Mouse (Mus musculus): ENCODE measurements around the gene Pde3b. TPM values are rescaled to one million over a fixed set of nuclear protein-coding genes. Genes with fewer than 3 reads are reported as not detected.
"Not testable (repeated sequence)": the region's sequence is repeated elsewhere in the genome, so short reads cannot be mapped to it uniquely, and the experiment has no call there.

The Pde3b gene
- total RNA-seq, 1 experiment from 2014 or later: 58.9 TPM

DNA sequence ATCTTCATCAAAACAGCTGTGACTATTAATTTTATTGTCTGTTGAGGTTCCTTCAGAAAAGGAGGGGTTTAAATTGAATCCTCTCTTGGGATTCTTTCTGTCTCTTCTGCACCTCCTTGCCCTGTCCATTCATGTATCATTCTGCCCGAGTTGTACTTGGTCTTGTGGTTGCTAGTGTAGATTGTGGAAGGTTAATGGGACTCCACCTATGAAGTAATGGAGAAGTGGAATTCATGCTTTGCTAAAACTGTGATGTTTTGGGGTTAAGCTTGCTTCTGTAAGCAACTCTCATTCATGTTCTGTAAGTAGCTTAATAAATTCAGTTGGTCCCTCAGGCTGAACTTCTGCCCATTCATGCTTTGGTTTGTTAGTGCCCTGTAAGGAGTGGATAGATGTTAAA, 59.8 kb downstream of the Pde3b start:
- ATAC-seq (replicated peaks; ENCODE audit: insufficient number of reproducible peaks, low FRiP score, low TSS enrichment, poor library complexity, severe bottlenecking): peak; percentile 70

DNA sequence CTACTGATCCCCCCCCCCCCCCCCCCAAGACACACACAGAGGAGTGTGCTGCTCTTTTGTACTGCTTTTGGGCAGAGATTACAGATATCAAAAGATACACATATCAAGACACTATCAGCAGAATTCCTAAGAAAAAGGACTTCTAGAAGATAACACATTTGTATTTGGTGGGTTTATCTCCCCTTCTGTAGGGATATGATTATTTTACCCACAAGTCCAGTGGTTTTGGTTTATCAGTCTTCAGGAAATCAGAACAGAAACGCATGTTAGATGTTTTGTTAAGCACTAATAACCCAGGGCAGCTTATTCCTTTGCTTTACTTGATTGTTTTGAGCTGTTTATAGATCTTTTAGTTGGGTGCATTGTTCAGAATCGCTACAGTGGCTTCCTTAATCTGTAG, 62.8 kb downstream of the Pde3b start:
- no peak for ATAC-seq (replicated peaks; ENCODE audit: insufficient number of reproducible peaks, low FRiP score, low TSS enrichment, poor library complexity, severe bottlenecking)

DNA sequence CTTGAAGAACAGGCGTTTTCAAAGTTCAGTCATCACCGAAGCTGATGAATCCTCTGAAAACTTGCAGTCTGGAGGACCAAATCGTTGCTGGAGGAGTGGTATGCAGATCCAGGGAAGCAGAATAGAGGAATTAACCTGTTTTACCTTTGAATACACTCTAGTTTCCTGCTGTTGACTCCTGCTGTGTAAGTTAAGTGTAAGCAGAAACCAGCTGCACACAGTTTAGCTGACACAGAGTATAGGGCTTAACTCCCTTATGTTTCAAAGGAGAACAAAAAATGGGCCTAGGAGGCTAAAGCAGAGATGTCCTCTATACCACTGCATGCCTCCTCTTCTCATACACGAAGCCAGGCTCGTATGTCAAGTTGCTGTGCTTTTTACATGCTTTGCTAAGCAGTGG, 63.8 kb downstream of the Pde3b start:
- ATAC-seq (replicated peaks; ENCODE audit: insufficient number of reproducible peaks, low FRiP score, low TSS enrichment, poor library complexity, severe bottlenecking): no peak

DNA sequence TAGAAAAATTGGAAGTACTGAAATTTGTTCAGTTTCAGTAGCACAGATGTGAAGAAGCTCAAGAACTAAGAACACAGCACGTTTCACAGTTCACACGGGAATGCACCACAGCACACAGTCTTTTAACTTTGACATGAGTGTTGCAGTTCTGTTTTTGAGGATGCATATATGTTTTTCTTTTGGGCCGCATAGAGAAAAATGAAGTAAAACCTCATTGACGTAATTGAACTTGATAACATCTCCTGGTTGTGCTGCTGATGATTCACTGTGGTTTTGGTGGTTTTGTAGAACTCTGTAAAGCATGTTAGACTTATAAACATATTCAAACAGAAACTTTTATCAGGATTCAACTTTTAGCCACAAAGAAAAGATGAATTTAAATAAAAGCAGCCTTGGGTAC, 64.7 kb downstream of the Pde3b start:
- ATAC-seq (replicated peaks; ENCODE audit: insufficient number of reproducible peaks, low FRiP score, low TSS enrichment, poor library complexity, severe bottlenecking): peak; percentile 94

DNA sequence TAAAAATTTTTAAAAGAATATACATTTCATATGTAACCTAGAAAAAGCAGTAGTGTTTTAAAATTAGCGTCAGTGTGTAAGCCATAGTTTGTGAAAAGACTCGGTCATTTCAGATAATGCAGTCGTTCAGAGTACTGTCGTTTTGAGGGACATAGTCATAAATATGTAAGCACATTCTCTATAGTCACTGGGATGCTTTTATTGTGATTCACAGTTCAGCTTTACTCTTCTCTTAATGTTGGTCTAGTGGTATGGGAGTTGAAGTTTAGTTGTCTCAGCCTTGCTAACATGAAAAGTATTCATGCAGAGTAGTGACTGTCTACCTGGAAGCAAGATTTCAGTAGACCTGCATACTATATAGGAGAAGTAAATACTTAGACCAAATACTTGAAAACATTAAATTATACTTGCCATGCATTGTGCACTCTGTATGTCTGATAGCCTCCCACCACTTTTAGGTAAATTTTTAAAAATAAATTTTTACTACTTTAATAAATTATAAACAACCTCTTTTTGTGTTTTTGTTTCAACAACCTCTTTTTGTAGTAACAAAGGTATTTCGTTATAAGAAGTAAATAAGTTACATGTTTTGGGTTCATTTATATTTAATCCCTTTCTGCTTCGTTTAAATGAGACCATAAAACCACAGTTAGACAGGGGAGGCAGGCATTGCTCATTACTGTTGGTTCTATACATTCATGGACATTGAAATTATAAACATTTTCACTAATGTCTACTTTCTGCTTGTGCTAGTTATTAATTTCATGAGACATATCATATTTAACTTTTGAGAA, 65.3 kb downstream of the Pde3b start:
- 0 out of 2 replicates have a peak, but pooled peaks have one; percentile 34 for ATAC-seq (replicated peaks; ENCODE audit: insufficient number of reproducible peaks, low FRiP score, low TSS enrichment, poor library complexity, severe bottlenecking)

DNA sequence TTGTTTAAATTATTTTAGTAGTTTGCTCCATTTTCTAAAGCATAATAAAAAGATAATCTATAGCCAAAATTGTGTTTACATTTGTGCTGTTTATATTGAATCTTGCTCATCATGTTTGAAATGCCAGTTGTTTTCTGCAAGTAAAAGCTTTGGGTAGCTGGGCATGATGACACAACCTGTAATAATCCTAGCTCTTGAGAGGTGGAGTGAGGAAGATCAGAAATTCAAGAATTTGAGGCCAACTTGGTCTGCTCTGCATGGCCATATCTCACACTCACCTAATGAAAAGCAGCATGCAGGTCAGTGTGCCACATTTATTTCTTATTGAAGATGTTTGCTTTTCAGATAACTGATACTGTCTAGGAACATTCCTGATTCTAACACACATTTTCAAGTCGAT, 65.9 kb downstream of the Pde3b start:
- ATAC-seq (replicated peaks; ENCODE audit: insufficient number of reproducible peaks, low FRiP score, low TSS enrichment, poor library complexity, severe bottlenecking): no peak

DNA sequence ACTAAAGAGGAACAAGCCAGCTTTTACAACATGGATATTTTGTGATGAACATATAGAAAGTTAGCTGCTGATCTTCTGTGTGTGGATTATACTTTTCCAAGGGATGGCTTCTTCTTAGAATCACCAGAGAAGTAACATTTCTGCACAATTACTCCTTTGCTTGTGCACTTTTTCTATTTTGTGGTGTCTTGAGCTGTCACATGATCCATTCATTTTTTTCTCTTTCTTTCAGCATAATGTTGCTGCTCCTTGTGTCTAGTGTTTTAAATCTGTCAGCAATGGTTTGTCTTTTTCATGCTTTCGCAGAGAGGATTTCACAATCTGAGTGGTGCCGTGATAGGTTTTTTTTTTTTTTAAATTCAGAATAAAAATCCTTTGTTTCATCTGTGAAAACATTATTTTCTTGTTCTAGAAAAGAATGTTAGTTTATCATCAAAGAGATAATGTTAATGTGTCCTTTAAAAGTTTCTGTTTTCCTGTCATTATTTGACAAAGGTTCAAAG, 66.4 kb downstream of the Pde3b start:
- ATAC-seq (replicated peaks; ENCODE audit: insufficient number of reproducible peaks, low FRiP score, low TSS enrichment, poor library complexity, severe bottlenecking): no peak

DNA sequence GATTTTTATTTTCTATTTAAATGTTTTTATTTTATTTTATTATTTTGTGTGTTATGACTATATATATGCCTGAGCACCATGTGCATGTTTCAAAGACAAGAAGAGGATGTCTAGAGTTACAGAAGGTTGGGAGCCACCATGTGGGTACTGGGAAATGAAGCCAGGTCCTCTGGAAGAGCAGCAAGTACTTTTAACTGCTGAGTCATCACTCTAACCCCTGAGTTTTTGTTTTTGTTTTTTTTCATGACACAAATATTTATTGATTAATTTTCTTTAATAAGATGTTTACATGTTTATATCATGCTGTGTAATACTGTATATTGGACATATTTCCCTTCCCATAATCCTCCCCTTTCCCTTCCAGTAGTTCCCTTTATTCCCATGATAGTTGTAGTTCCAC, 77.5 kb downstream of the Pde3b start:
- ATAC-seq (replicated peaks; ENCODE audit: insufficient number of reproducible peaks, low FRiP score, low TSS enrichment, poor library complexity, severe bottlenecking): no peak

DNA sequence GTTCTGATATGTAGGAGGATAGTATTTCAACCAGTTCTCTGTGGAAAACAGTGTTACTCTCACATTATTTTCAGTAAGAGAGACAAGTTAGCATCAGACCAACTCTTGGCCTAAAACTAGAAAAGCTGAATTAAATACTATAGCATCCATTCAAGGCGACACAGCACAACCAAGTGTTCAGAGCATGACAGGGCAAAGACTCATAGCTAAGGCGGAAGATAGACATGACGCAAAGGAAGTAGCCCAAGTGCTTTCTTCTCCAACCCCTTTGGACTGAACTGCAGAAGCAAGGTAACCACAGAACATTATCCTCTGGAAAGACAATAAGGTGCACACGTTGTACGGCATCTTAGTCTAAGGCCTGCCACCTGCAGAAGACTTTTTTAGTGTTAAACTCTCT, 79.0 kb downstream of the Pde3b start:
- ATAC-seq (replicated peaks; ENCODE audit: insufficient number of reproducible peaks, low FRiP score, low TSS enrichment, poor library complexity, severe bottlenecking): peak; percentile 86

DNA sequence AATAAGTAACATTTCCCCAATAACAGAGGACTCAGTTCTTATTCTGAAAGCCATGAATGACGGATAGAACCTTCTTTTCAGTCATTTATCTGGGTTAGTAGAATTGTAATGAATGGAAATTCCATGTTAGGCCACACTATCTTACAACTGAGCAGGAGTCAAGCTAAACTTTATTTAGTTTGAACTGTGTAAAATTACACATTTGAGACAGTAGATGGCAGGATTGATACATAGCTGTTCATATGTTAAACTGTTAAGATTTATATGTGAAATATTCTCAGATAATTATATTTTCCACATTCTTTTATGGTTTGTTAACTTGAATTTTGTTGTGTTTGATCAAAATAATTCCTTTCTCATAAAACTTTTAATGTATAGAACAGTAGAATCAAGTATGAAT, 84.2 kb downstream of the Pde3b start:
- no peak for ATAC-seq (replicated peaks; ENCODE audit: insufficient number of reproducible peaks, low FRiP score, low TSS enrichment, poor library complexity, severe bottlenecking)

DNA sequence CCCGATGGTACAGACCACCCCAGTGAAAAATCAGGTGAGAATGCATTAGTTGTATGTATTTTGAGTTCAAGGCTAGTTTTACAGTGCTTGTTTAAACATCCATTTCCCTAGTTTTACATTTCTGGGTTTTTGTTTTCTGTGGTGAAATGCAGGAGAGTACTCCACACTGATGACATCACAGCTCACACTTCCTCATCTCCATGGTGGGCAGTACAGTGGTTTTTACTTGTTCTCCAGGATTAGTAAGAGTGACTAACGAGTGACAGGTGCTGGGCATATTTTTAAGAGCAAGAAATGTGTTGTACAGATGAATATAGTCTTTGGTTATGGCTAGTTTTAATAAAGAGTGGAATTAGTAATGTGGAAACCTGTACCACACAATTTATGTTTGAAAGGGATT, 93.8 kb downstream of the Pde3b start:
- ATAC-seq (replicated peaks; ENCODE audit: insufficient number of reproducible peaks, low FRiP score, low TSS enrichment, poor library complexity, severe bottlenecking): no peak

DNA sequence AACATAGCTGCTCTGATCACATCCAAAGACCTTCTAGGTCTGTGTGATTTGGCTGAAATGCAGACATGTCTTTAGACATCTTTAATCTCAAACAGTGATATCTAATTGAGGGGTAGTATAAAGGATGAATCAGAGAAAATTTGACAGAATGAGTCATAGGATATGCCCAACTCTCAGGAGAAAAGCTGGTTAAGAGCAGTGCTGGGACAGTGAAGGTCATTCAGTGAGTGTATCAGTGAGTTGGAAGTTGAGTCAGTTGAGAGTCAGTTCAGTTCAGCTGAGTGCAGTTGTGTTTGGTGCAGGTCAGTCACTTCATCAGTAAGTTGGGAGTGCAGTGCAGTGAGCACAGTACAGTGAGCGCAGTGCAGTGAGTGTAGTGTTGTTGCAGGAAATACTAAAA, 105.0 kb downstream of the Pde3b start:
- ATAC-seq (replicated peaks; ENCODE audit: insufficient number of reproducible peaks, low FRiP score, low TSS enrichment, poor library complexity, severe bottlenecking): no peak

DNA sequence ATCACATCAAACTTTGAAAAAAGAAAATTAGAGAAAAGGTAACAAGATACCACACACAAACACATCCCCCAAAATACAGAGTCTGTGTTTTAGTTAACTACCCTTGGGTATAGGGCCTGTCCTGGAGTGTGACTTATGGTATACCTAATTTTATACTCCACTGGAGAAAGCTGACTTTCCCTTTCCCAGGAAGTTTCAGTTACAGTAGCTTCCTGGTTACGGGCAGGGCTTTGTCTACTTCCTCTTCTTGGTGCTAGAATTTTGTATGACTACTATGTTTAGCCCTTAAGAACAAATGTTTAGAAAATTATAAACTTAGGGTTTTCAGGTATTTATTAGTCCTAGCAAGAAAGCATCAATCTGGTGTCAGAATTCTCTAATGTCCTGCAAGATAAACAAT, 111.2 kb downstream of the Pde3b start:
- no peak for ATAC-seq (replicated peaks; ENCODE audit: insufficient number of reproducible peaks, low FRiP score, low TSS enrichment, poor library complexity, severe bottlenecking)

DNA sequence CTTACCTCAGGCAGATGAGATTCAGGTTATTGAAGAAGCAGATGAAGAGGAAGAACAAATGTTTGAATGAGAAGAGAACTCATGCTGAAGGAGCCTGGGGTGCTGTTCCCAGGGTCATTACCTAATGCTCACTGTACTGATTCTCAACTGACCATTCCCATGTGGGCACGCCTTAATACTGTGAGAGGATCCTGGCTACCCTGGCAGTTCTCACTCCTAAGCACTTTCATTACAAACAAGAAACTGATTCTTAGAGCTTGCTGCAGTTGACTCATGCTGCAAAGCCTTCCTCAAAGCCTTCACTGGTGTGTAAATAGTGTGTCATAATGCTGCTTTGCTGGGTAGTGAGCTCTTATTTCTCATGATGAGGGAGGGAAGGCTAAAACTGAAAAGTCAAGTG, 121.1 kb downstream of the Pde3b start:
- ATAC-seq (replicated peaks; ENCODE audit: insufficient number of reproducible peaks, low FRiP score, low TSS enrichment, poor library complexity, severe bottlenecking): no peak

DNA sequence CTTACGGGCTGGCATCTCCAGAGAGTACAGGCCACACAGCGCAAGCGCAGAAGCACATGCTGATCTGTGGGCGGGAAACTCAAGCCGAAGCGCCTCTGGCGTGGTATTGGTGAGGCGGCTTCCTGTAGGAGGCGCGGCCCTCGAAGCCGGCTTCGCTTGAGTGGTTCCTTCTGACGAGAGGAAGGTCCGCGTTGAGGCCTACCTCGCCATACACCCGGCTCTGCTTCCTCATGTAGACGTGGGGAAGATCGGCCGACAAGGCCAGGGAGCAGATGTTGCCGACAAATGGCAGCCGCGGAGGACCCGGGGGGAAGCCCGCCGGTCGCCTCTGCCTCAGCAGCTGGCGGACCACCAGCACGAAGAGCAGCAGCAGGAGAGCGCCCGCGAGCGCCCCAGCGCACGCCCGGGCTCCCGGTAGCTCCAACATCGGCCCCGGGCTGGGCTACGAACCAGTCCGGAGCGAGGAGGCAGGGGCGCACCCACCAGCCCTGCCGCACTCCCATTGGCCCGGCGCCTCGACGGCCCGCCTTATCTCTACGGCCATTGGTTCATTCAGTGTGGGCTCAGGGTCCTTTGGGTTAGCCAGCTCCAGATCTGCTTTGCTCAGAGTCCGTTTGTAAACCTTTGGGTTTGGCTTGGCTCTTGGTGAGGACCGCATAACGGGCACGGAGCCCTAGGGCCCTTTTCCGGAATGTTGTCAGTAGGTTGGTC, 147.6 kb downstream of the Pde3b start, which contains the start of gene Cyp2r1:
Gene Cyp2r1, minus strand, starts transcription at position 442 of the 711 bp plus-strand sequence.
- ATAC-seq (replicated peaks; ENCODE audit: insufficient number of reproducible peaks, low FRiP score, low TSS enrichment, poor library complexity, severe bottlenecking): peak; percentile 99

DNA sequence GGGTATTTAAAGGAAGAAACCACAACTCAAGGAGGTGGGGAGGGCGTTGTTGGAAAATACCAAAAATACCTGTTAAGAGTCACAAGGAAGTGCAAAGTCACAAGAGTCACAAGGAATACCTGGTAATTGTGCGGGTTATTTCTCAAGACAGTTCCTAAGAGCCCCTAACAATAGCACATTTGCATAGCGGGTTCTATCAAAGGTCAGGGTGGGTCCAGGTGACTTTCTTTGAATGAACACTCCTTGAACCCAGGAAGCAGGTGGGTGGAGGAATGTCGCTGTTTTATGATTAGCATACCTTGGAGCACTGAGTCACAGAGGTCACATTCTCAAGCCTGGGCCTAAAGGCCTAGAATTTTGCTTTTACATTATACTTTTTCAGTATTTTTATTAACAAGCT, 158.8 kb downstream of the Pde3b start:
- ATAC-seq (replicated peaks; ENCODE audit: insufficient number of reproducible peaks, low FRiP score, low TSS enrichment, poor library complexity, severe bottlenecking): not testable (repeated sequence)

DNA sequence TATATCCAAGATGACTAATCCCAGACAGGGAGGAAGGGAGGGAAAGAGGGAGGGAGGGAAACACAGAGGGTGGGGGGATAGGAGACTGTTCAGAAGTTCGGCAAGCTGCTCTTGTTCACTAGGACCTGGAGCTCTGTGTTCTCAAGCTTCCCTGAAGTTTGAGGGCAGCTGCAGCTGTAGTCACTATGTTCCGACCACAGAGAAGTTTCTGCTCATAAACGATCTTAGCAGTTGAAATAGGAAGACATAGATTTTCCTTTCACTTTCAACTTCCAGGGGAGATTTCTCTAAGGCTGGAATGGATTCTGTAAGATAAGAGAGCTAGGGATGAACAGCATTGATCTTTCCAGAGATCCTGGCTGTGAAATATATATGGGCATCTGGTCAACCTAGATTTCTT, 161.8 kb downstream of the Pde3b start:
- ATAC-seq (replicated peaks; ENCODE audit: insufficient number of reproducible peaks, low FRiP score, low TSS enrichment, poor library complexity, severe bottlenecking): no peak; the same call in 1 of the 2 replicates

DNA sequence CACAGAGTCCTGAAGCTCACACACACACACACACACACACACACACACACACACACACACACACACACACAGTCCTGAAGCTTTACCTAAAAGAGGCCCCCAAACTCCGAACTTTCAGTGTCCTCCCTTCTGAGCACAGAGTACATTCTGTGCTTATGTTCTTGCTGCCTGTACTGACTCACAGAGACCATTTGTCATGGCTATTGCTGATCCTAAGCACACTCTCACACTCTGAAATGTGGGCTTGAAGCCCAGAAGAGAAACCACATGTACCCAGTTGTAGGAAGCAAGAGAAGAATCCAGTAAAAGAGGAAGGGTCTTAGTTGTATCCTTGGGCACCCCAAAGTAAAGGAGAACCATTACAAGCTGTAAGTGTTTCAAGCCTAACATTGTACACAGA, 162.6 kb downstream of the Pde3b start:
- ATAC-seq (replicated peaks; ENCODE audit: insufficient number of reproducible peaks, low FRiP score, low TSS enrichment, poor library complexity, severe bottlenecking): no peak

DNA sequence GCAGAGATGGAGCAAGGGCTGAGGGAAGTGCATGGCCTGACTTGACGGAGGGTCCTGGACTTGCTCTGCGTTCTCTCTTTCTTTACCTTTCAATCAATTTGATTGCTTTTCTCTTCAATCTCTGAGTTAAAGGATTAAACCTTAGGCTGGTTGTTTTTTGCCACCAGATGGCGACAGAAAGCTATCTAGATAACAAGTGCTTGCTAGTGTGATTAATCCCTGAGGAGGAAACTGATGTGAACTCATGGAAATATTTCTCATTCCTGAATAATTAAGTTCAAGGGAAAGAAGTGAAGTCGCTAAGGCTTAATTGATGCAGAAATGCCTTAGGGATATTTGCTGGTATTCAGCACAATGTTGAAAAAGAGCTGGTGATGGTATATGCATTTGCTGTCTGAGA, 165.3 kb downstream of the Pde3b start:
- ATAC-seq (replicated peaks; ENCODE audit: insufficient number of reproducible peaks, low FRiP score, low TSS enrichment, poor library complexity, severe bottlenecking): no peak

DNA sequence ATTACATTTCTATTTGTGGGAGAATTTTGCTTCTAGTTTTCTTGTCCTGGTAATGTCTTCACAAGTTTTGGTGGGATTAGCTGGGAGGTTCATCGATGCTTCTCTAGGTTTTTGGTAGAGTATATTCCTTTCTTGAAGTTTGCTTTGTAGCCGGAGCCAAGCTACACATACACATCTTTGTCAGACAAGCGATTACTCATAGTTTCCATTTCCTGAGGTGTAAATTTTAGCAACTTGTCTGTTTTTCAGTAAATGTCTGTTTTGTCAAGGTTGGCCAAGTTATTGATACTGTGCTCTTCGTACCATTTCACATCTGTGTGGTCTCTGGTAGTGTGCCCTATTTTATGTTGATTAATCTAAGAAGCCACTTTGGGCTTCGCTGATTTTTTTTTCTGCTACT, 166.1 kb downstream of the Pde3b start:
- no peak for ATAC-seq (replicated peaks; ENCODE audit: insufficient number of reproducible peaks, low FRiP score, low TSS enrichment, poor library complexity, severe bottlenecking)
